Mouse (Mus musculus): ENCODE results near the gene Gm28374. TPM values are rescaled to one million over a fixed set of nuclear protein-coding genes. Genes with fewer than 3 reads are reported as not detected.

Gene Gm28374
- total RNA-seq, 2 experiments from 2014 or later: 0.59 to 1.3 TPM

GRCm38 (mm10) chr19:6038326-6038725 lies 43.7 kb downstream of the Gm28374 start:
- intact Hi-C loops (cut with DNase I): no loop called here
- DNase-seq (ENCODE audit: low spot score in 2 of 2): no peak

DNA sequence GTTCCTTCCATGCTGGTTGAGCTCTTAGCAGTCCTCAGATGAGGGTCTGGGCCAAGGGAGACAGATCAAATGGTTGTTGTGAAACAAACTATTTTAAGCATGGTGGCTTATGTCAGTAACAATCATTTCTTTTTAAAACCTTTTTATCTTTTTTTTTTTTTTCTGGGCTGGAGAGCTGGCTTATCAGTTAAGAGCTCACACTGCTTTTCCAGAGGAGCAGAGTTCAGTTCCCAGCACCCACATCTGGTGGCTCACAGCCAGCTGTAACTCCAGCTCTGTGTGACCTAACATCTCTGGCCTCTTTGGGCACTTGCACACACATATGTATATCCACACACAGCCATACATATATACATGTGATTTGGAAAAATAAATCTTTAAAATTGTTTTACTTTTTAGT lies 44.4 kb downstream of the Gm28374 start:
- intact Hi-C loops (cut with DNase I): no loop called here
- DNase-seq (ENCODE audit: low spot score in 2 of 2): no peak

DNA sequence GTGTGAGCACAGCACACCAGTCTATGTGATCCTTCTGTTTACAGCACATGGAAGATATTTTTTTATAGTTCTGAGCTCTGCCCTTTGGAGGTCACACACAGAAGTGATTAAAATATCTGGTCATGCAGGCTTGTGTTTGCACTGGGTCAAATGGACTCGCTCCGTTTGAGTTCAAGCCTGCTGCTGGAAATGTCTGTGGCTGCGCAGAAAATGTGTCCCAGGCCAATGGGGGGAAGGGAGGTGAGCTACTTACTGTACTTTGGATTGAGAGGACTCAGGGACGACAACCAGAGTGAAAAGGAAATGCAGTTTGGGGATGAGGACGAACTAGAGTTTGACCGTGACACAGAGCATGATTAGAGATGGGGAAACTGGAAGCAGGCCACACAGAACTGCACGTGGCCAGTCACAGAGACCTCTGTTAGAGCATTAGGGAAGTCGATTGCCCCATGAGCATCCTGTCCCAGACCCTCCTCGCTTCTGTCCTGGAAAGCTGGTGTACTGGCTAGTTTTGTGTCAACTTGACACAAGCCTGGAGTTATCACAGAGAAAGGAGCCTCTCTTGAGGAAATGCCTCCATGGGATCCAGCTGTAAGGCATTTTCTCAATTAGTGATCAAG lies 46.0 kb downstream of the Gm28374 start:
- intact Hi-C loops (cut with DNase I): no loop called here
- no peak for DNase-seq (ENCODE audit: low spot score in 2 of 2)

GRCm38 (mm10) chr19:6030520-6031280 lies 51.4 kb downstream of the Gm28374 start:
- DNase-seq (ENCODE audit: low spot score in 2 of 2): no peak
- intact Hi-C loops (cut with DNase I): no loop called here

DNA sequence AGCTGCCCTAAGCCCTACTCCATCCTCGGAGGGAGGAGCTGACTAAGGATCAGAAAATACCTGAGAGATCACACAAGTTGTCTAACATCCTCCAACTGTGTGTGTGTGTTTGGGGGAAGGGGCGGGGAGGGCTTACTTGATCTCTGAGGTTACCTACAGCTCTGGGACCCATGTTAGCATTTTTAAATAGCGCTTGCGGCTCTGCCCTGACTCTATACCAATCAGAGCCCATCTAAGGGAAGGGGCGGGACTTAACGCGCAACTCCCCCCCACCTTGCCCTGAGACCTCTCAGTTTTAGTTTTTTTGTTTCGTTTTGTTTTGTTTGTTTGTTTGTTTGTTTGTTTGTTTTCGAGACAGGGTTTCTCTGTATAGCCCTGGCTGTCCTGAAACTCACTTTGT lies 52.6 kb downstream of the Gm28374 start:
- intact Hi-C loops (cut with DNase I): no loop called here
- DNase-seq (ENCODE audit: low spot score in 2 of 2): no peak

DNA sequence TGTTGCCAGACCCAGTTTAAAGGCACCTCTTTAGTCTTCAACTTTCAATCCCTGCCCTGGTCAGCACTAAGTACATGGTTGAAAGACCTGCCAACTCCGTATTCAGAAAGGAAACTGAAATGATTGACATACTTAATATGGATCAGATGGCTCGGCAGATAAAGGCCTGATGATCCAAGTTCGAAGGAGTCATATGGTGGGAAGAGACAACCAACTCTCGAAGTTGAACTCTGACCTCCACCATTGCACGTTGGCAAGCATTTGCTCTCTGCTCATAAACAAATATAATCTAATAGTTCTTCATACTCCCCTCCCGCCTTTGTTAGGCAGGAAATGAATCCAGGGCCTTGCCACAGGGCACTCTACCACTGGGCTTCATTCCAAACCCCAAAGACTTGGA lies 53.1 kb downstream of the Gm28374 start:
- intact Hi-C loops (cut with DNase I): no loop called here
- DNase-seq (ENCODE audit: low spot score in 2 of 2): no peak

Small RNA genes within 50 kb of the gene (microRNA-seq; reads per million reads assigned to microRNA genes)
- gene Mir6988: 2.6 to 4.0 reads per million in 2 experiments

Other genes with a start within 250 kb of the Gm28374 start
- gene Frmd8, start 207.0 kb downstream of the Gm28374 start, total RNA-seq (2021): 10 to 100 TPM; 11.1 to 12.1 TPM
- gene Slc25a45, start 204.4 kb downstream of the Gm28374 start, total RNA-seq (2021): 1 to 10 TPM; 2.8 to 3.0 TPM
- 1 to 10 TPM; 5.6 to 5.9 TPM for gene Tigd3, start 188.1 kb downstream of the Gm28374 start, total RNA-seq (2021)
- gene Dpf2, start 169.2 kb downstream of the Gm28374 start, total RNA-seq (2021): 10 to 100 TPM; 87.6 to 90.4 TPM
- gene Cdc42ep2, start 157.4 kb downstream of the Gm28374 start, total RNA-seq (2021): 1 to 10 TPM; 7.1 to 8.0 TPM
- gene Pola2, start 118.1 kb downstream of the Gm28374 start, total RNA-seq (2021): 1 to 10 TPM; 6.2 to 6.6 TPM
- not detected for gene Slc22a20, start 96.1 kb downstream of the Gm28374 start, total RNA-seq (2021)
- gene Capn1, start 66.4 kb downstream of the Gm28374 start, total RNA-seq (2021): 10 to 100 TPM; 14.5 to 17.4 TPM
- gene Syvn1, start 35.7 kb downstream of the Gm28374 start, total RNA-seq (2021): 10 to 100 TPM; 41.2 to 44.4 TPM
- gene Mrpl49, start 24.5 kb downstream of the Gm28374 start, total RNA-seq (2021): 10 to 100 TPM; 49.8 to 54.3 TPM
- 100 to 1,000 TPM; 597 to 658 TPM for gene Fau, start 24.4 kb downstream of the Gm28374 start, total RNA-seq (2021)
- gene Znhit2, start 21.1 kb downstream of the Gm28374 start, total RNA-seq (2021): 10 to 100 TPM; 39.4 to 41.7 TPM
- 10 to 100 TPM; 41.3 to 46.1 TPM for gene Tm7sf2, start 13.9 kb downstream of the Gm28374 start, total RNA-seq (2021)
- gene Vps51, start 5.0 kb downstream of the Gm28374 start, total RNA-seq (2021): 10 to 100 TPM; 73.9 to 87.1 TPM
- not detected for gene Tmem262, start 2.2 kb downstream of the Gm28374 start, total RNA-seq (2021)
- gene Zfpl1, start 2.7 kb upstream of the Gm28374 start, total RNA-seq (2021): 10 to 100 TPM; 32.8 to 35.0 TPM
- gene Cdca5, start 2.7 kb upstream of the Gm28374 start, total RNA-seq (2021): under 1 TPM; 0.38 to 0.44 TPM
- not detected for gene AC131692.1, start 12.2 kb upstream of the Gm28374 start, total RNA-seq (2021)
- not detected for gene Naaladl1, start 23.5 kb upstream of the Gm28374 start, total RNA-seq (2021)
- gene Sac3d1, start 36.4 kb upstream of the Gm28374 start, total RNA-seq (2021): 10 to 100 TPM; 23.7 to 24.7 TPM
- gene Snx15, start 46.0 kb upstream of the Gm28374 start, total RNA-seq (2021): 10 to 100 TPM; 39.2 to 42.9 TPM
- under 1 TPM in 1 of 2 experiments, not detected in 1; 0.33 TPM for gene Batf2, start 58.7 kb upstream of the Gm28374 start, total RNA-seq (2021)
- 10 to 100 TPM; 61.2 to 69.7 TPM for gene Arl2, start 59.3 kb upstream of the Gm28374 start, total RNA-seq (2021)
- gene Majin, start 102.1 kb upstream of the Gm28374 start, total RNA-seq (2021): under 1 TPM; 0.27 to 0.40 TPM
- gene Gpha2, start 144.1 kb upstream of the Gm28374 start, total RNA-seq (2021): not detected
- 100 to 1,000 TPM; 187 to 194 TPM for gene Ppp2r5b, start 153.6 kb upstream of the Gm28374 start, total RNA-seq (2021)
- gene Atg2a, start 159.4 kb upstream of the Gm28374 start, total RNA-seq (2021): 10 to 100 TPM; 37.8 to 38.5 TPM
- gene Ehd1, start 194.5 kb upstream of the Gm28374 start, total RNA-seq (2021): 10 to 100 TPM; 44.2 to 51.7 TPM
- 1 to 10 TPM; 2.7 to 3.1 TPM for gene Cdc42bpg, start 224.2 kb upstream of the Gm28374 start, total RNA-seq (2021)

Measured in left cerebral cortex, postnatal 14 days (tissue).